Mouse (Mus musculus) C2C12 (cell line): ENCODE measurements around the gene Garem2.

ENCODE experiments used
- CTCF ChIP-seq: IDR thresholded peaks from one replicate; pipeline ENCODE4 v1.5.1; 2011; ENCODE audit not compliant: control insufficient read depth, insufficient read depth, insufficient read length
- FOSL1 ChIP-seq: IDR thresholded peaks from one replicate; pipeline ENCODE4 v1.8.0; 2011; ENCODE audit warnings: mild to moderate bottlenecking, low read length; ENCODE audit not compliant: poor library complexity, insufficient read depth, severe bottlenecking
- MAX ChIP-seq: IDR thresholded peaks from one replicate; pipeline ENCODE4 v1.6.1; 2011; ENCODE audit warnings: mild to moderate bottlenecking, control low read depth
- MYOD1 ChIP-seq: IDR thresholded peaks from one replicate; pipeline ENCODE4 v1.6.1; 2011; ENCODE audit warnings: low read depth; ENCODE audit not compliant: control insufficient read depth, insufficient read length
- MYOG ChIP-seq: IDR thresholded peaks from one replicate; pipeline ENCODE4 v1.6.1; 2011; ENCODE audit not compliant: control insufficient read depth, insufficient read length; ENCODE audit errors: extremely low read depth
- USF1 ChIP-seq: IDR thresholded peaks from one replicate; pipeline ENCODE4 v1.6.1; 2011; ENCODE audit warnings: low read depth, mild to moderate bottlenecking, control low read depth, moderate library complexity

DNA sequence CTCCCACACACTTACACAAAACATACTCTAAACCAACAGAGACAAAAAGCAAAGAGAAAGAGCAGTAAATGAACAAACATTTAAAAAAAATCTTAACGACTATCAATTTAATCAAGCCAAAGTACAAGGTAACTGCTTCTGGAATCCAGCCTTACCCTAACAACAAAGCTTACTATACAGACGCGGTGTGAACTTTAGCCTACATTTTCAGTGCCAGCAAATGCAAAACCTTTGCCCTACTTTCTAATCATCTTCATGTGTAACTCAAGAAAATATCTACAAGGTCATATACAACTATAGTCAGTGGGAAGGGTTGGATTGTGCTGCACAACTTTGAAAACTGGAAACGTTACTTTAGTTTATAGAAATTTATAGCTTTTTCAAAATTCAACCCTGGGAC lies 47.0 kb downstream of the Garem2 start:
- TF ChIP-seq CTCF = no peak
- no peak for TF ChIP-seq FOSL1
- no peak for TF ChIP-seq MAX
- no peak for TF ChIP-seq MYOG
- TF ChIP-seq USF1 = no peak
- TF ChIP-seq MYOD1 = no peak
